Mouse (Mus musculus) ES-E14 (cell line): ENCODE measurements around the gene C9orf72. TPM values are rescaled to one million over a fixed set of nuclear protein-coding genes. Genes with fewer than 3 reads are reported as not detected.

Source experiments
- DNase-seq: peaks from one replicate; pipeline ENCODE4 v3.0.0-alpha.2; 2013; ENCODE audit warnings: low read depth, low spot score
- H3K27ac ChIP-seq: 2 replicates; pipeline ENCODE4 v1.5.1; 2012; ENCODE audit warnings: low read depth, mild to moderate bottlenecking, low read length, moderate library complexity, mixed read lengths; ENCODE audit not compliant: poor library complexity, insufficient read depth, severe bottlenecking
- H3K36me3 ChIP-seq: 2 replicates; pipeline ENCODE4 v1.6.1; 2012; ENCODE audit warnings: mild to moderate bottlenecking, low read length, moderate library complexity, mixed read lengths; ENCODE audit not compliant: control insufficient read depth, poor library complexity, insufficient read depth, severe bottlenecking
- H3K4me1 ChIP-seq, 2 experiments: fragments of 150-350 bp in 1 of 2; sonication (generic) in 1 of 2; 2 replicates each; pipeline ENCODE4 v1.6.1; 2012; ENCODE audit warnings: low read length in 2 of 2, mild to moderate bottlenecking in 1 of 2, mixed read lengths in 1 of 2; ENCODE audit not compliant: control insufficient read depth in 2 of 2, insufficient read depth in 2 of 2, poor library complexity in 1 of 2
- H3K4me3 ChIP-seq, 2 experiments: fragments of 150-350 bp in 1 of 2; sonication (generic) in 1 of 2; 2 replicates each; pipeline ENCODE4 v1.5.1; 2012; ENCODE audit warnings: low read length in 2 of 2, low read depth in 1 of 2, mild to moderate bottlenecking in 1 of 2, mixed read lengths in 1 of 2; ENCODE audit not compliant: insufficient read depth in 1 of 2, poor library complexity in 1 of 2, severe bottlenecking in 1 of 2
- H3K9ac ChIP-seq: 2 replicates; pipeline ENCODE4 v1.6.1; 2012; ENCODE audit warnings: low read depth, mild to moderate bottlenecking, low read length, mixed read lengths; ENCODE audit not compliant: poor library complexity, insufficient read depth, severe bottlenecking
- H3K9me3 ChIP-seq: fragments of 150-350 bp; sonication (generic); 2 replicates; pipeline ENCODE4 v1.6.1; 2012; ENCODE audit warnings: low read depth, mild to moderate bottlenecking, low read length; ENCODE audit not compliant: control insufficient read depth, insufficient read depth
- CHD2 ChIP-seq: IDR thresholded peaks from 2 replicates; pipeline ENCODE4 v1.6.1; 2014; ENCODE audit warnings: mild to moderate bottlenecking, low read depth, low read length, inconsistent platforms
- HCFC1 ChIP-seq: IDR thresholded peaks from 2 replicates; pipeline ENCODE4 v1.6.1; 2012; ENCODE audit warnings: low read length, inconsistent platforms, borderline replicate concordance; ENCODE audit not compliant: insufficient read depth
- MAFK ChIP-seq: IDR thresholded peaks from 2 replicates; pipeline ENCODE4 v1.6.1; 2014; ENCODE audit warnings: mild to moderate bottlenecking, low read depth, low read length, inconsistent platforms; ENCODE audit not compliant: insufficient read depth
- ZC3H11A ChIP-seq: IDR thresholded peaks from 2 replicates; pipeline ENCODE4 v1.6.1; 2012; ENCODE audit warnings: low read depth, mild to moderate bottlenecking, inconsistent platforms, low read length, borderline replicate concordance
- ZNF384 ChIP-seq: IDR thresholded peaks from 2 replicates; pipeline ENCODE4 v1.6.1; 2012; ENCODE audit warnings: low read depth, low read length, inconsistent platforms
- in situ Hi-C, 2 experiments: fragments of 600-800 bp; cut with MboI; formaldehyde crosslinking; loops; one replicate each; pipeline ENCODE4 v1.15.1; 2025; ENCODE audit warnings: low sequenced_read_pairs in 2 of 2, inconsistent platforms in 1 of 2; ENCODE audit not compliant: unreplicated experiment in 2 of 2
- total RNA-seq: library from RNA; depleted of rRNA; stranded (reverse); fragments of 300-350 nt; gene quantifications from 2 replicates; pipeline ENCODE4 v1.2.3, GENCODE M21; 2012

Gene C9orf72
- total RNA-seq, 1 experiment, result 7.1 TPM

DNA sequence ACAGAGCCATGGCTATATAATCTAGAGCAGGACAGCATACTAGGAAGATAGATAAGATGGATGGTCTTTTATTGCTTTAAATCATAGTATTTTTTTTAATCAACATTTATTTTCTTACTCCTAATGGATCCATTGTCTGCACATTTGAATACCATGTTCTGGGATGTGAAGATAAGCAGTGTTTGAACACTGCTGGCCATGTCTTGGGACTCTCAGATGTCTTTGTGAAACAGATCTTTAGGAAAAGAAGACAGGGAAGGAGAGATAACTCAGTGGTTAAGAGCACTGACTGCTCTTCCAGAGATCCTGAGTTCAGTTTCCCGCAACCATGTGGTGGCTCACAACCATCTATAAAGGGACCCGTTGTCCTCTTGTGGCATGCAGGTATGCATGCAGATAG is 10.3 kb upstream of the C9orf72 start:
- no peak overlapping the region for H3K9ac ChIP-seq
- in situ Hi-C loops, result no loop called here
- TF ChIP-seq HCFC1 (no peak), ZC3H11A (no peak), MAFK (no peak), ZNF384 (no peak), CHD2 (no peak)
- no peaks in the 10 kb centered on the region for H3K36me3 ChIP-seq
- H3K9me3 ChIP-seq, result no peaks in the 10 kb centered on the region
- no peak for DNase-seq
- no peaks in the 10 kb centered on the region for H3K4me1 ChIP-seq
- H3K4me3 ChIP-seq, result no peak overlapping the region
- no peak overlapping the region for H3K27ac ChIP-seq

DNA sequence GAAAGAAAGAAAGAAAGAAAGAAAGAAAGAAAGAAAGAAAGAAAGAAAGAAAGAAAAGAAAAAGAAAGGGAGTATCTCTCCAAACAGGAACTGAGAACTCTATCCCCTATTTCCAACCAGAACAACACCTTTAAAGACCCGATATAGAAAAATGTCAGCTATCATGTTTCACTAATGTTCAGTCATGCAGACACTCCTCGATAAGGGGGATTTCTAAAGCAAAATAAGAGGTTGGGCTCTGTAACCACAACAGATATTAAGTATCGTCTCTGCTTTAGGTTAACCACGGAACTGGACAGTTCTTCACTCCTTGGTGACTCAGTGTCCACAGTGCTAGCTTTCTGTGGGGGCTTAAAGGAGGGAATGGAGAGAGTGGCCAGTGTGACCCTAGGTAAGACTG is 2.3 kb upstream of the C9orf72 start:
- in situ Hi-C loops, result no loop called here
- Histone ChIP-seq H3K9me3 (no peaks in the 10 kb centered on the region), H3K36me3 (no peaks in the 10 kb centered on the region), H3K4me1 (no peaks in the 10 kb centered on the region), H3K9ac (no peak overlapping the region), H3K27ac (no peak overlapping the region), H3K4me3 (no peak overlapping the region)
- DNase-seq, result no peak
- TF ChIP-seq ZC3H11A, result no peak
- no peak for TF ChIP-seq CHD2
- no peak for TF ChIP-seq ZNF384
- TF ChIP-seq MAFK, result no peak
- TF ChIP-seq HCFC1, result no peak

DNA sequence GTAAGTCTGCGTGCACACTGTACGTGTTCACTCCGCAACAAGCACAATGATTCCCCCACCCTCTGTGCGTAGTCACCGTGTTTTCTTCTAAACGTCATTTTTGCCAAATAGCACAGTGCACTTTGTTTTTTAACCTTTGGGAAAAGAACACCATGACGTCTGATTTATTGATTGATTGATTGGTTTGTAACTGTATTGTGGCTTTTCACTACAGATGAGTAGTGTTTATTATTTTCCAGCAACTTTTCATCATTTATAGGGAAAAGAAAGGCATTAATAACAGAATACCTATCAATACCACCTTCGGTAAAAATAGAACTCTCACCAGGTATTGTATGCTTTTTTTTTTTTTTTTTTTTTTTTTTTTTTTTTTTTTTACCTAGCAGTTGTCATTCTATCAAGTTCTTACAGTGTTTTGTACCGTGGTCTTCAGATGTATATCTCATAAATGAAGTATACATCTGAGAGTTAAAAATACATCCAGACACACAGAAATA is 569 bp upstream of the C9orf72 start:
- Histone ChIP-seq H3K9me3 (no peaks in the 10 kb centered on the region), H3K4me1 (peaks cover 0 to 3% of the 10 kb centered on the region in 2 experiments; a peak in 1 of 4 replicates), H3K27ac (no peak overlapping the region), H3K36me3 (no peaks in the 10 kb centered on the region), H3K9ac (peak overlapping the region; percentile 56; the same call in 1 of the 2 replicates), H3K4me3 (peak overlapping the region; percentile 86 to 99)
- no peak for DNase-seq
- in situ Hi-C loops, result no loop called here
- no peak for TF ChIP-seq CHD2
- no peak for TF ChIP-seq ZC3H11A
- TF ChIP-seq ZNF384, result peak; percentile 67
- TF ChIP-seq HCFC1, result no peak
- no peak for TF ChIP-seq MAFK

DNA sequence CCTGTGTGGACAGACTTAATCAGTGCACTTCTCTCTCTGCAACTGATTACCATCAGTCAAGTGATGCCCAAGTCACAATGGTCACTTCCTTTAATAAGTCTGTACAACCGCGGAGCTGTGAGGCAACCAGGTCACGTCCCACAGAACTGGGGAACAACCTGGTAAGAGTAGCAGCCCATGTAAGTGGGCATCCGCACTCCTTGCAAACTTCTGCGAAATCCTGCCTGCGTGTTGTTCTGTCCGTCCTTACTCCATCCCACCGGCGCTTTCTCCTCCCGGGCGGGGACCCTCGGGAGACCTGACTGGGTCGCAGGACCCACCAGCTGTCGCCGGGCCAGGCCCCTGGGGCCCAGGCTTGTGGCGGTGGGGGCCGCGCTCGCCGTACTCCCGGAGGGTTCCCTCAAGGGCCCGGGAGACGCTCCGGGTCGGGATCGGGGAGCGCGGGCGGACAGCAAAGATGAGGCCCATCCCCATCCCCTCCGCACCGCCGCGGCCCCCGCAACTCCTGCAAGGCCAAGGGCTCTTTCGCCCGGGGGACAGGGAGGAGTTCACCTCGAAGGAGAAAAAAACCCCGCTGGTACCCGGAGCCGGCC is 738 bp downstream of the C9orf72 start:
- no peaks in the 10 kb centered on the region for H3K9me3 ChIP-seq
- no peak for TF ChIP-seq MAFK
- no peak for TF ChIP-seq CHD2
- no peak for TF ChIP-seq HCFC1
- no peak for TF ChIP-seq ZC3H11A
- TF ChIP-seq ZNF384, result no peak
- in situ Hi-C loops, result no loop called here
- DNase-seq, result no peak
- peak overlapping the region; percentile 82 for H3K9ac ChIP-seq
- H3K4me3 ChIP-seq, result peak overlapping the region; percentile 86 to 99
- H3K4me1 ChIP-seq, result peaks cover 0 to 3% of the 10 kb centered on the region in 2 experiments; a peak in 2 of 4 replicates
- H3K27ac ChIP-seq, result no peak overlapping the region
- no peaks in the 10 kb centered on the region for H3K36me3 ChIP-seq

DNA sequence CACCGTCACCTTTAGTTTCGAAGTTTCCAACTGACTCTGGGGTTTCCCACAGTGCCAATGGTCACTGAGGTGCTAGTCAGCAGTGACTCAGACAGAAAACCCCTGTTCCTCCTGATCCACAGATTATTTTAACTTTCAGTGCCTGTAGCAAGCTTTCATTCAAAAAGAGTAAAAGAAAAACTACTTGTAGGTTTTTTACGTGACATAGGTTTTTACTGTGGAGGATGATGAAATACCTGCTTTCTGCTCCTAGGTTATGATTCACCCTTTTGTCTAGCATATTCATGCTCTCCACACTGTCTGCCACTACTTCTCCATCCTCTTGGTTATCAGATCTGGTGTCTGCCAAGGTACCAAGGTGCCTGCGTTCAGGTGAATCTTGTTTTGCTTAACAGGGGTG is 1.9 kb downstream of the C9orf72 start:
- H3K4me3 ChIP-seq, result no peak overlapping the region

More for the DNA sequence above, 1.9 kb downstream of the C9orf72 start:
- Histone ChIP-seq H3K9me3 (no peaks in the 10 kb centered on the region), H3K4me1 (peaks cover 0 to 3% of the 10 kb centered on the region in 2 experiments; a peak in 2 of 4 replicates), H3K36me3 (no peaks in the 10 kb centered on the region), H3K9ac (no peak overlapping the region), H3K27ac (no peak overlapping the region)
- no peak for TF ChIP-seq MAFK
- no peak for TF ChIP-seq ZC3H11A
- no peak for TF ChIP-seq ZNF384
- TF ChIP-seq HCFC1, result no peak
- no peak for TF ChIP-seq CHD2
- in situ Hi-C loops, result no loop called here
- DNase-seq, result no peak
